Mouse (Mus musculus): ENCODE results near the gene Ubxn11.

DNA sequence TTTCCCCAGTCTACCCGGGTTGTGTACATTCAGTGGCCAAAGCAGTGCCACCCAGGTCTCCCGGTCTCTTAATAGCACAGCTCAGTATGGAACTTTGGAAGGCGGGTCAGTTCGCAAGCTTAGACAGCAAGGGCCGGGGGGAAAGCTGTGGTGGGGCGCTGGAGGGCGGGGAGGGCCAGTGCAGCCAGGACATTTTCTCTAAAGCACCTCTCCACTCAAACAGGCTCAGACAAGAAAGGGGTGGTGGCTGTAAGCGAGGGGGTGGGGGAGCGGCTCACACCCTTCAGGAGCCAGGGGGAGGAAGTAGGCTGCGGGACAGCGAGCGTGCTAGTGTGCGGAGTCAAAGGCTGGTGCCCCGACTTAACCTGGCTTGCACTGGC is 26.6 kb downstream of the Ubxn11 start:
- TF ChIP-seq POLR2A (IDR thresholded peaks at IDR 0.05; ENCODE audit: borderline replicate concordance, insufficient read depth, low read length) = no peak
- no peak for TF ChIP-seq CTCF (IDR thresholded peaks at IDR 0.05; ENCODE audit: borderline replicate concordance, insufficient read depth, low read depth, low read length)

All from cerebellum, adult 2 months (tissue).